Mouse (Mus musculus): ENCODE results near the gene Tspan31. TPM values are rescaled to one million over a fixed set of nuclear protein-coding genes. Genes with fewer than 3 reads are reported as not detected.

Tspan31 gene
- 87.4 and 96.7 TPM in 2 replicates for polyA plus RNA-seq (2015; fragmentation: Nextera tagmentation; extraction: Ambion mirVana)

DNA sequence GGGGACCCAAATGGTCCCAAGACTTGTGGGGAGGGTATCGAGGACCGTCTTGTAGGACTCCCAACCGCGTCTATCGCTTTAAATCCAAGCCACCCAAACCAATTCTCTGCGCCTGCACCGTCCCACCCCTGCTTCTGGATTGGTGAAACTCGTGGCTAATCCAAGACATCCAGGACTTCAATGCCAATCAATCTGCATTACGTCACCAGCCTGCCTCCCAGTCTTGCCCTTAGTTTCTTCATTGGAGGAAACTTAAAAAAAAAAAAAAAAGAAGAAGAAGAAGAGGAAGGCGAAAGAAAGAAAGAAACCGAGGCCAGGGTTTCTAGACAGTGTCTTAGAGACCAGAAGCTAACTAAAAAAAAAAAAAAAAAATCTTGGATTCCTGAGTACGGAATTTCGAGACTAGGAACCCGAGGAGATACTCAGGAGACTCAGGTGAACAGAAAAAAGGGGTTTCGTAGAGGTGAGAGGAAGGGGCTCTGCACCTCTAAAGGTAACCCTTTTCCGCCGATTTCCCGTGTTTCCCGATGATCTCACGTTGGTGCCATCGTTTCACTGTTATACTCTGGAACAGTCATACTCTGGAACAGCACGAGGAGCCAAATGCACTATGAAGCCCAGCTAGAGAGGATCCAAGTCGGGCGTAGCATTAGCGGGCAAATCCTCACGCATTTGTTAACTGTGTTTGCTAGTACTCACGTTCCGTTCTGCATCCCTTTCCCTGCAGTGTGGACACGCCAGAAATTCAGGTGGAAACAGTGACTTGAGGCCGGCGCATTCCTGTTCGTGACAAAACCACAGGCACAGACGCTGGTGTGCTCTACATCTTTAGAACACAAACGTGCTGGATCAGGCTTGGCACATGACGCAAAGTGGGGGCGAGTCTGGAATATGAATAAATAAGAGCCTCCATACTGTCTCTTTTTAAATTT, at the start of gene Tspan31:
Tspan31 (minus strand) TSS at position 75 of the 932 bp plus-strand sequence.
- peak within 1 kb of the TSS; percentile 77 for H3K4me2 ChIP-seq (ENCODE audit: low read depth, low read length)
- no peaks in the 10 kb centered on the region for H3K9me3 ChIP-seq (replicated peaks; ENCODE audit: control insufficient read depth, low read length)
- peaks cover 29% of the 10 kb centered on the region for H3K4me1 ChIP-seq (ENCODE audit: control insufficient read depth, low read depth, low read length)
- peak within 1 kb of the TSS; percentile 67 for H3K9ac ChIP-seq (ENCODE audit: low read depth, low read length)
- WGBS (ENCODE audit: insufficient replicate concordance), result under 1% methylated on average over 36 of the region's 36 CpGs
- peak; percentile 88 for ATAC-seq (ENCODE audit: low read depth)
- no peaks in the 10 kb centered on the region for H3K27me3 ChIP-seq (ENCODE audit: control insufficient read depth, insufficient read depth, low read depth, low read length)
- peaks cover 18% of the 10 kb centered on the region for H3K36me3 ChIP-seq (ENCODE audit: control insufficient read depth, insufficient read depth)
- H3K27ac ChIP-seq (ENCODE audit: low read length), result peak within 1 kb of the TSS; percentile 78
- H3K4me3 ChIP-seq (ENCODE audit: low read depth, low read length), result peak within 1 kb of the TSS; percentile 73

DNA sequence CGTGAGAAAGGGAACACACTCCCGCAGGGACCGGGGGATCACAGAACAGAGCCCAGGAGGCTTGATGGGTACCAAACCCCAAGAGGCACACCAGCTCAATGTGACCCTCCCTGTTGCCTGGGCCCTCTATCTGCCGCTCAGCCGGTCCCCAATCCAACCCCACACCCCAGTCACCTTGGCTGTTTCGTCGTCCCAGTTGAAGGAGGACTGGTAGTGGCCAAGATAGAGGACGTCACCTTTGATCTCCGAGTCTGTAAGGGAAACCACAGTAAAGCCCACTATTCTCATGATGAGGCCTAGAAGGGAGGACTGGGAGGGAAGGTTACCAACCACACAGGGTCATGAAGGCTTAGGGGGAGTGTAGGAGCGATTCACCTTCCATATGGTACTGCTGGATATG, 49.2 kb upstream of the Tspan31 start:
- Histone ChIP-seq H3K4me3 (ENCODE audit: low read depth, low read length) (no peak overlapping the region), H3K4me2 (ENCODE audit: low read depth, low read length) (no peak overlapping the region), H3K36me3 (ENCODE audit: control insufficient read depth, insufficient read depth) (peaks cover 24% of the 10 kb centered on the region), H3K27me3 (ENCODE audit: control insufficient read depth, insufficient read depth, low read depth, low read length) (no peaks in the 10 kb centered on the region), H3K4me1 (ENCODE audit: control insufficient read depth, low read depth, low read length) (peaks cover 26% of the 10 kb centered on the region), H3K9ac (ENCODE audit: low read depth, low read length) (no peak overlapping the region), H3K9me3 (replicated peaks; ENCODE audit: control insufficient read depth, low read length) (no peaks in the 10 kb centered on the region), H3K27ac (ENCODE audit: low read length) (no peak overlapping the region)
- ATAC-seq (ENCODE audit: low read depth), result no peak
- WGBS (ENCODE audit: insufficient replicate concordance), result 90% methylated on average over 10 of the region's 10 CpGs

DNA sequence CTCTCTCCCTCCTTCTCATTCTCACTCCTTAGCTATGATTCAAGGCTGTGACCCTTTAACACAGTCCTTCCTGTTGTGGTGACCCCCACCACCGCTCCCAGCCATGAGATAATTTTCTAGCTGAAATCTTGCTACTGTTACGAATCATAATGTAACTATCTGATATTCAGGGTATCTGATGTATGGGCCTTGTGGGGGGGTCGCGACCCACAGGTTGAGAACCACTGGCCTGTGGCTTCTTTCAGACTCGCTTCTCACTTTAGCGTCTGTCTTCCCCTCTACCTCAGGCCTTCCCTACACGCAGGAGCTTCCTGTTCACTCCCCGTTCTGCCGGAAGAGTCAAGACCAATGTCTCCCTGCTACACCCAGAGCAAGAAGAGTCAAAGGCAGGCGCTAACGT, 48.4 kb upstream of the Tspan31 start:
- peaks cover 26% of the 10 kb centered on the region for H3K4me1 ChIP-seq (ENCODE audit: control insufficient read depth, low read depth, low read length)
- no peak overlapping the region for H3K4me3 ChIP-seq (ENCODE audit: low read depth, low read length)
- no peaks in the 10 kb centered on the region for H3K9me3 ChIP-seq (replicated peaks; ENCODE audit: control insufficient read depth, low read length)
- ATAC-seq (ENCODE audit: low read depth), result no peak
- H3K27ac ChIP-seq (ENCODE audit: low read length), result no peak overlapping the region
- no peak overlapping the region for H3K9ac ChIP-seq (ENCODE audit: low read depth, low read length)
- WGBS (ENCODE audit: insufficient replicate concordance), result 81% methylated on average over 11 of the region's 11 CpGs
- H3K36me3 ChIP-seq (ENCODE audit: control insufficient read depth, insufficient read depth), result peaks cover 24% of the 10 kb centered on the region
- no peaks in the 10 kb centered on the region for H3K27me3 ChIP-seq (ENCODE audit: control insufficient read depth, insufficient read depth, low read depth, low read length)
- no peak overlapping the region for H3K4me2 ChIP-seq (ENCODE audit: low read depth, low read length)

DNA sequence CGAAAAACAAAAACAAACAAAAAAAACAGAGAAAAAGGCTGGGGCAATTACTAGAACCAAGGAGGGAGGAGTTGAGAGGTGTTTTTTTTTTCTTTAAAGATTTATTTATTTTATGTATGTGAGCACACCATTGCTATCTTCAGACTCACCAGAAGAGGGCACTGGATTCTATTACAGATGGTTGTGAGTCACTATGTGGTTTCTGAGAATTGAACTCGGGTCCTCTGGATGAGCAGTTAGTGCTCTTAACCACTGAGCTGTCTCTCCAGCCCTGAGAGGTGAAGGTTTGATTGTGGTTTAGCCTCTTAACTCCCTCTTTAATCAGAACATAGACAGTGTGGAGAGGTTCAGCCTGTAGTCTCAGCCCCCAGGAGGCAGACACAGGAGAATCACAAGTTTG, 45.0 kb upstream of the Tspan31 start:
- Histone ChIP-seq H3K9me3 (replicated peaks; ENCODE audit: control insufficient read depth, low read length) (no peaks in the 10 kb centered on the region), H3K4me1 (ENCODE audit: control insufficient read depth, low read depth, low read length) (peaks cover 3% of the 10 kb centered on the region), H3K9ac (ENCODE audit: low read depth, low read length) (no peak overlapping the region), H3K36me3 (ENCODE audit: control insufficient read depth, insufficient read depth) (peaks cover 24% of the 10 kb centered on the region), H3K27me3 (ENCODE audit: control insufficient read depth, insufficient read depth, low read depth, low read length) (no peaks in the 10 kb centered on the region), H3K4me2 (ENCODE audit: low read depth, low read length) (no peak overlapping the region), H3K4me3 (ENCODE audit: low read depth, low read length) (no peak overlapping the region), H3K27ac (ENCODE audit: low read length) (no peak overlapping the region)
- no peak for ATAC-seq (ENCODE audit: low read depth)
- 58% methylated on average over 2 of the region's 2 CpGs for WGBS (ENCODE audit: insufficient replicate concordance)

DNA sequence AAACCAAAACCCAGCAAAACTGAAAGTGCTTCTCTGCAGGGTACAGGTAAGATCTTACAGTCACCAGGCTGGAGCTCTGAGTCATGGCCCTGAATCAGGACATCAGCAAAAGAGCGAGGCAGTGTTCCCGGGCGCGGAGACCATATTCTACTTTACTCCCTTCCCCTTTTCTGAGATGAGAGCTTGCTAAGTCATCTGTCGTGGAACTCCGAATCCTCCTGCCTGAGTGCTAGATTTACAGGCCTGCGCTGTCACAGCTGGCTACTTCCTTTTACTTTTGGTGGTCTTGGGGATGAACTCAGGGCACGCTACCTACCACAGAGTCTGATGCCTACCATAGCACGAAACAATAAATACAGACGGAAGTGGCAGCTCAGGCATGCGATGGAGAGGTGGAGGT, 44.3 kb upstream of the Tspan31 start:
- Histone ChIP-seq H3K36me3 (ENCODE audit: control insufficient read depth, insufficient read depth) (peaks cover 22% of the 10 kb centered on the region), H3K27me3 (ENCODE audit: control insufficient read depth, insufficient read depth, low read depth, low read length) (no peaks in the 10 kb centered on the region), H3K27ac (ENCODE audit: low read length) (no peak overlapping the region), H3K4me3 (ENCODE audit: low read depth, low read length) (no peak overlapping the region), H3K9ac (ENCODE audit: low read depth, low read length) (no peak overlapping the region), H3K9me3 (replicated peaks; ENCODE audit: control insufficient read depth, low read length) (no peaks in the 10 kb centered on the region), H3K4me1 (ENCODE audit: control insufficient read depth, low read depth, low read length) (no peaks in the 10 kb centered on the region), H3K4me2 (ENCODE audit: low read depth, low read length) (no peak overlapping the region)
- 59% methylated on average over 11 of the region's 11 CpGs for WGBS (ENCODE audit: insufficient replicate concordance)
- ATAC-seq (ENCODE audit: low read depth), result no peak

DNA sequence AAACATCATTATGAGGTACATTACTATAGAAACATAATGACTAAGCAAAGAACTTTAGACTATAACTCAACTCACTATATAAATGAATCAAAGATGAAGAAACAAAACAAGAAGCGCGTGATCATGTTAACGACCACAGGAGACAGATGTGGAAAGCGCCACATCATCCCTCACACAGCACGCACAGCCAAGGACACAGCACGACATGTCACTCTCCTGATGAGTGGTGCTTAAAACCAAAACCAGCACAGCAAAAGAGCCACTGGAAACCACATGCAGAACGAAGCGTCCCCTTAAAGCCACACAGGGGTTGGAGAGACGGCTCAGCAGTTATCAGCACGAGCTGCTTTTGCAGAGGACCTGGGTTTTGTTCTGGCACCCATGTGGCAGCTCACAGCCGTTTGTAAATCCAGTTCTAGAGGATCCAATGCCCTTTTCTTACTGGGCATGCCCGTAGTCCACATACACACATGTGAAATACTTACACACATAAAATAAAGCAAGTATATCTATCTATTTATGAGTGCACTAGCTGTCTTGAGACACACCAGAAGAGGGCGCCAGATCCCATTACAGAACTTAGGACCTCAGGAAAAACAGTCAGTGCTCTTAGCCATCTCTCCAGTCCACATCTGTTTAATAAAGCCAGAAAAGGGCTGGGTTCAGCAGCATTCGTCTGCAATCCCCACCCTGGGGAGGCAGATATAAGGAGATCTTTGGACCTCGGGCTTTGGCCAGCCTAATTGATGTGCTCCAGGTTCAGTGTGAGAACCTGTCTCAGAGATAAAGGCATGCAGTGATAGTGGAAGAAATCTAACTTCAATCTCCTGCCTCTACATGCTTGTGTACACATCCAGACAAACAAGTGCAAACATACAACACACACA, 41.2 kb upstream of the Tspan31 start:
- 63% methylated on average over 15 of the region's 15 CpGs for whole genome bisulfite sequencing (ENCODE audit: insufficient replicate concordance)
- Histone ChIP-seq H3K27me3 (ENCODE audit: control insufficient read depth, insufficient read depth, low read depth, low read length) (no peaks in the 10 kb centered on the region), H3K4me2 (ENCODE audit: low read depth, low read length) (no peak overlapping the region), H3K4me1 (ENCODE audit: control insufficient read depth, low read depth, low read length) (peaks cover 11% of the 10 kb centered on the region), H3K9ac (ENCODE audit: low read depth, low read length) (no peak overlapping the region), H3K4me3 (ENCODE audit: low read depth, low read length) (no peak overlapping the region), H3K27ac (ENCODE audit: low read length) (no peak overlapping the region), H3K9me3 (replicated peaks; ENCODE audit: control insufficient read depth, low read length) (no peaks in the 10 kb centered on the region), H3K36me3 (ENCODE audit: control insufficient read depth, insufficient read depth) (peaks cover 3% of the 10 kb centered on the region; the same call in 1 of the 2 replicates)
- no peak for ATAC-seq (ENCODE audit: low read depth)

DNA sequence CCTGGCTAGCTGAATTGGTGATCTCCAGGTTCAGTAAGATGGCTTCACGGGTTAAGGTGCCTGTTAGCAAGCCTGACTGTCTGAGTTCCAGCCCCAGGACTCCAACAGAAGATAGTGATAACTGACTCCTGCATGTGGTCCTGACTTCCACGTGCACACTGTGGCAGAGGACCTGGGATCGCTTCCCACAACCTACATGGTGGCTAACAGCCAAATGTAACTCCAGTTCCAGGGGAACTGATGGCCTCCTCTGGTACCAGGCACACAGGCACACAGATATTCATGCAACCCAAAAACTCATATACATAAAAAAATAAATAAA, 38.2 kb upstream of the Tspan31 start:
- H3K9ac ChIP-seq (ENCODE audit: low read depth, low read length), result no peak overlapping the region
- H3K4me3 ChIP-seq (ENCODE audit: low read depth, low read length), result no peak overlapping the region
- no peaks in the 10 kb centered on the region for H3K36me3 ChIP-seq (ENCODE audit: control insufficient read depth, insufficient read depth)
- no peak overlapping the region for H3K27ac ChIP-seq (ENCODE audit: low read length)
- H3K4me1 ChIP-seq (ENCODE audit: control insufficient read depth, low read depth, low read length), result peaks cover 16% of the 10 kb centered on the region
- ATAC-seq (ENCODE audit: low read depth), result peak; percentile 28; the same call in 1 of the 2 replicates
- no peak overlapping the region for H3K4me2 ChIP-seq (ENCODE audit: low read depth, low read length)
- WGBS (ENCODE audit: insufficient replicate concordance), result 19% methylated on average over 3 of the region's 3 CpGs
- no peaks in the 10 kb centered on the region for H3K9me3 ChIP-seq (replicated peaks; ENCODE audit: control insufficient read depth, low read length)
- no peaks in the 10 kb centered on the region for H3K27me3 ChIP-seq (ENCODE audit: control insufficient read depth, insufficient read depth, low read depth, low read length)

DNA sequence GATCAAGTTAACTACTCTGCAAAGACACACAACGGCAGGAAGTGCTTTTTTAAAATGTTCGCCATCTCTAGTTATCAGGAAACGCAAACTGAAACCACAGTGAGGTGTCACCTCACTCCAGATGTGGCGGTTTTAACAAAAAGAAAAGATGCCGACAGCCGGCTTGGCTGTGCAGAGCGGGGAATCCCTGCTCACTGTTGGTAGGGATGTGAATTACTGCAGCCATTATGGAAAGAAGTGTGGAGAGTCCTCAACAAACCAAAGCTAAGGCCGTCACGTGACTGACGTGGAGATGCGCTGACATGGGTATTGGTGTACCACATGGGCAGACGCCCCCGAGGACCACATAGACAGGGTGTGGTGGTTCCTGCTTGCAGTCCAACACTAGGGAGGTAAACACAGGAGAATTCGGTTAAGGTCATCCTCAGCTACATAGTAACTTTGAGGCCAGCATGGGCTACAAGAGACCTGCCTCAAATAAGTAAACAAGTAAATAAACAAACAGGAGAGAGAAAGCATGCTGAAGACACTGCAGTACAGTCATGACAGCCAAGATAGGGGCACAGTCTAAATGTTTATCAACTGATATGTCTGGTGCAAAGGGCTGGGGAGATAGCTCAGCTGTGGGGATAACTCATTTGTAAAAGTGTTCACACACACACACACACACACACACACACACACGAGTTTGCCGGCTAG, 37.6 kb upstream of the Tspan31 start:
- 21% methylated on average over 16 of the region's 16 CpGs for WGBS (ENCODE audit: insufficient replicate concordance)
- Histone ChIP-seq H3K27me3 (ENCODE audit: control insufficient read depth, insufficient read depth, low read depth, low read length) (no peaks in the 10 kb centered on the region), H3K36me3 (ENCODE audit: control insufficient read depth, insufficient read depth) (no peaks in the 10 kb centered on the region), H3K9me3 (replicated peaks; ENCODE audit: control insufficient read depth, low read length) (no peaks in the 10 kb centered on the region), H3K4me3 (ENCODE audit: low read depth, low read length) (no peak overlapping the region), H3K4me2 (ENCODE audit: low read depth, low read length) (peak overlapping the region; percentile 24; the same call in 1 of the 2 replicates), H3K4me1 (ENCODE audit: control insufficient read depth, low read depth, low read length) (peaks cover 16% of the 10 kb centered on the region), H3K9ac (ENCODE audit: low read depth, low read length) (no peak overlapping the region), H3K27ac (ENCODE audit: low read length) (no peak overlapping the region)
- ATAC-seq (ENCODE audit: low read depth), result peak; percentile 77
